Mouse (Mus musculus) ES-Bruce4 (cell line): ENCODE results near the gene Gpr150. TPM values are rescaled to one million over a fixed set of nuclear protein-coding genes. Genes with fewer than 3 reads are reported as not detected.

ENCODE experiments used
- H3K27ac ChIP-seq: 2 replicates; pipeline ENCODE4 v1.5.1; 2012; ENCODE audit warnings: low read length, inconsistent platforms; ENCODE audit not compliant: insufficient read depth
- H3K27me3 ChIP-seq: 2 replicates; pipeline ENCODE4 v1.6.1; 2012; ENCODE audit warnings: mild to moderate bottlenecking, low read length, inconsistent platforms; ENCODE audit not compliant: control insufficient read depth, poor library complexity, insufficient read depth, severe bottlenecking
- H3K36me3 ChIP-seq: 2 replicates; pipeline ENCODE4 v1.6.1; 2012; ENCODE audit warnings: inconsistent platforms, mild to moderate bottlenecking, low read length, moderate library complexity; ENCODE audit not compliant: control insufficient read depth, poor library complexity, insufficient read depth, severe bottlenecking
- H3K4me1 ChIP-seq: one replicate; pipeline ENCODE4 v1.8.1; 2011; ENCODE audit warnings: low read length; ENCODE audit not compliant: control insufficient read depth, insufficient read depth
- H3K4me3 ChIP-seq: 2 replicates; pipeline ENCODE4 v1.5.1; 2011; ENCODE audit warnings: low read depth, mild to moderate bottlenecking, low read length
- H3K9ac ChIP-seq: 2 replicates; pipeline ENCODE4 v1.6.1; 2012; ENCODE audit warnings: low read depth, mild to moderate bottlenecking, inconsistent platforms; ENCODE audit not compliant: poor library complexity, severe bottlenecking
- H3K9me3 ChIP-seq: replicated peaks from 2 replicates; pipeline ENCODE4 v1.6.1; 2012; ENCODE audit warnings: mild to moderate bottlenecking, low read length, inconsistent platforms; ENCODE audit not compliant: control insufficient read depth, poor library complexity, insufficient read depth, severe bottlenecking
- CTCF ChIP-seq: IDR thresholded peaks from one replicate; pipeline ENCODE4 v1.8.1; 2011; ENCODE audit warnings: low read depth, low read length
- EP300 ChIP-seq: IDR thresholded peaks from 2 replicates; pipeline ENCODE4 v1.6.1; 2011; ENCODE audit warnings: low read depth, low read length; ENCODE audit not compliant: insufficient read depth
- POLR2A ChIP-seq: IDR thresholded peaks from one replicate; pipeline ENCODE4 v1.8.1; 2011; ENCODE audit warnings: low read length; ENCODE audit not compliant: insufficient read depth
- polyA plus RNA-seq: library from polyadenylated mRNA; stranded (reverse); fragments of >200 nt; gene quantifications from 2 replicates; pipeline ENCODE4 v1.2.4, GENCODE M21; 2011; ENCODE audit warnings: low read depth; ENCODE audit not compliant: missing spikeins, insufficient read depth, insufficient read length

Gpr150 gene
- polyA plus RNA-seq, 1 experiment, result not detected

DNA sequence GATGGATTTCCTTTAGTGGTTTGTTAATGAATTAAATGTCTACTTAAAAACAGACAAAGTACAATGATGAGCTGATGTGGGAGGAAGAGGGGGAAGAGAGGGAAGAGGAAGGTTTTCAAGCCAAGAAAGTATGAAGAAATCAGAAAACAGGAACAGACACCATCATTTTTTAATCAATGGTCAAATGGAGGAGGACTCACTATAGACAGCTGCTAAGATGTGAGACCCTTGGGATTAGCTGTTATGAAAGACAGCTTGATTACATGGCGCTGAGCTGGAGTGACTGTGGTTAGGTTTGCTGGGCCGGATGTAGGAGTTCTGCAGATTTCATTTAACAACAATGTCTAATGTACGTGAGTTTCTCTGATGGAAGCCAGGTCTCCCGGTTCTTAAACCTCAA lies 6.8 kb upstream of the Gpr150 start:
- H3K27ac ChIP-seq, result no peak overlapping the region
- no peaks in the 10 kb centered on the region for H3K36me3 ChIP-seq
- no peaks in the 10 kb centered on the region for H3K4me1 ChIP-seq
- H3K9me3 ChIP-seq, result no peaks in the 10 kb centered on the region
- H3K9ac ChIP-seq, result no peak overlapping the region
- no peak for TF ChIP-seq POLR2A
- no peak for TF ChIP-seq EP300
- no peak for TF ChIP-seq CTCF
- H3K4me3 ChIP-seq, result no peak overlapping the region
- H3K27me3 ChIP-seq, result no peaks in the 10 kb centered on the region

DNA sequence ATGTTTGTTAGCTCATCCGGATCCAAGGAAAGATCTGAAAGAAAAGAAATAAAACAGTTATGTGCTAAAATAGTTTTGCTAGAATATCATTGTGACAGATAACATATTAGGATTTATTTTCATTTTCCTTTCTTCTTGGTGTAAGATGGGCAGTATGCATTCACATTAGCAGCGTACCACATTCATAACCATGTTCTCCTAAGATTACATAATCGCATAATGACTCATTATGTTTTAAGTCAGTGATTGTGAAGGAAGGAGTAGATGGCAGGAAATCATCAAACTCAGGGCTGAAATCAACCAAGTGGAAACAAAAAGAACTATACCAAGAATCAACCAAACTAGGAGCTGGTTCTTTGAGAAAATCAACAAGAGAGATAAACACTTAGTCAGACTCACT lies 5.8 kb upstream of the Gpr150 start:
- no peak for TF ChIP-seq CTCF
- no peak for TF ChIP-seq EP300
- no peak for TF ChIP-seq POLR2A
- H3K4me1 ChIP-seq, result no peaks in the 10 kb centered on the region
- H3K9ac ChIP-seq, result no peak overlapping the region
- H3K27me3 ChIP-seq, result no peaks in the 10 kb centered on the region
- H3K36me3 ChIP-seq, result no peaks in the 10 kb centered on the region
- no peak overlapping the region for H3K4me3 ChIP-seq
- H3K9me3 ChIP-seq, result no peaks in the 10 kb centered on the region
- H3K27ac ChIP-seq, result no peak overlapping the region

DNA sequence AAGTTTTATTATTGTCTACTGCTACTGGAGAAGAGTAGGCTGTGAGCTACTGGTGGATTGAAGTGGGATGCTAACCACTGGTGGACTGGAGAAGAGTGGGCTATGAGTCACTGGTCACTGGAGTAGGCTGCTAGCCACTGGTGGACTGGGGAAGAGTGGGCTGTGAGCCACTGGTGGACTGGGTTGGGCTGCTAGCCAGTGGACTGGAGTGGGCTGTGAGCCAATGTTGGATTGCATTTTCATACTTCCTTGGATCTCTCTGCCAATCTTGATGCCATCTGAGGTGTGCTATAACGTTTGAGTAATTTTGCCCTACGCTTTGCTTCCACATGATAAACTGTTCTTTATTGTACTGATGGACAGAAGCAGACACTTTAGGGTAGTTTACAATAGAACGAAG lies 5.3 kb upstream of the Gpr150 start:
- Histone ChIP-seq H3K4me1 (no peaks in the 10 kb centered on the region), H3K4me3 (no peak overlapping the region), H3K9ac (no peak overlapping the region), H3K36me3 (no peaks in the 10 kb centered on the region), H3K27me3 (no peaks in the 10 kb centered on the region), H3K27ac (no peak overlapping the region), H3K9me3 (no peaks in the 10 kb centered on the region)
- TF ChIP-seq EP300, result no peak

DNA sequence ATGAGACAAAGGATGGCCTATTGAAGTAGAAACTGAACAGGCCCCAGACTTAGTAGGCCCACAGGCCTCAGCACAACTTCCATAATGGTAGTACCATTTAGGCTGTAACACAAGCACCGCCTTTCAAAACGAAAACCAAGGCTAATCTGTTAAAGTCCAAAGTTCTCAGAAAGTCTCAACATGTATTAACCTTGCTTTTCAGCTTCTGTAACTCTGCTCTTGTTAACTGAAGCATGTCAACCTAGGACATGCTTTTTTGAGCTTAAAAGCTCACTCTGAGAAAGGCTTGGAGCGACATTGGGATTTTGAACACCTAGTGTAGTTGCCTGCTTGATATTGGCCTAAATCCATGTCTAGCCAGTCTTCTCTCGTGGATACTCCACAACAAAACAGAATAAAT lies 2.8 kb upstream of the Gpr150 start:
- TF ChIP-seq CTCF, result no peak
- no peak for TF ChIP-seq POLR2A
- TF ChIP-seq EP300, result no peak
- no peaks in the 10 kb centered on the region for H3K36me3 ChIP-seq
- H3K9me3 ChIP-seq, result no peaks in the 10 kb centered on the region
- H3K4me3 ChIP-seq, result no peak overlapping the region
- no peak overlapping the region for H3K27ac ChIP-seq
- H3K9ac ChIP-seq, result no peak overlapping the region
- H3K27me3 ChIP-seq, result peaks cover 4% of the 10 kb centered on the region; the same call in 1 of the 2 replicates
- no peaks in the 10 kb centered on the region for H3K4me1 ChIP-seq

DNA sequence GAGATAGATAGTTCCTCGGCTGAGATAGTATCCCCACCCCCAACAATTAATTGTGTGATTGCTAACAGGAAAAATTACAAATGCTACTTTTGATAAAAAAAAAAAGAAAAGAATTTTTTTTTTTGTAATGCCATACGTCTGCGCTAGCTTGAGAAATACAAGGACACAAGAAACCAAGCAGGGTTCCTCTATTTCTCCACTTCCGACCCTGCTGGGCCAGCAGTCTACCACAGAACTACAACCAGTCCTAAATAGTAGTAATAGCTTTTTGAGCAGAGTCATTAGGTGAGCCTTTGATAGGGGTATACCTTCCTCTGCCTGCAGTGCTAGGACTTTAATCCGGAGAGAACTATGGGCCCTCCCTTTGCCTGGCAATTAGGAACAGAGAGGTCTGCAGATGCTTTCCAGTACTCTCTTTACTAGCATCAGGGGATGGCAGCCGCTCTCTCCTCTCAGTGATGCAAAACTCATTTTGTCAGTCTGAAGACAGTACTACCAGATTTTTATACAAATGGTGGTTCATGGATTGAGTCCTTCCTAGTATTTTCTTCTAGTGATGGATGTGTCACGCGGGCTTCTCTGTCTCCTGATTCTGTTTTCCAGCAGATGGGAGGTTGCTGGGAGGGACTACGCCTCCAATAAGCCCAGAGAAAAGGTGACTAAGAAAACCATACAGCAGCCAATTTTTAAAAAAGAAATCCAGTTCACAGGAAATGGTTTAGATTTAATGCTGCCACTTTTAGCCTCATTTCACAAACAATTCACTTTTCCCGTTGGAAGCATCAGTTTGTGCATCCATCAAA lies 672 bp upstream of the Gpr150 start:
- Histone ChIP-seq H3K4me1 (no peaks in the 10 kb centered on the region), H3K4me3 (no peak overlapping the region), H3K9ac (no peak overlapping the region), H3K27me3 (peaks cover 4% of the 10 kb centered on the region; the same call in 1 of the 2 replicates), H3K9me3 (no peaks in the 10 kb centered on the region), H3K27ac (no peak overlapping the region), H3K36me3 (no peaks in the 10 kb centered on the region)
- TF ChIP-seq EP300 (no peak), CTCF (no peak), POLR2A (no peak)

DNA sequence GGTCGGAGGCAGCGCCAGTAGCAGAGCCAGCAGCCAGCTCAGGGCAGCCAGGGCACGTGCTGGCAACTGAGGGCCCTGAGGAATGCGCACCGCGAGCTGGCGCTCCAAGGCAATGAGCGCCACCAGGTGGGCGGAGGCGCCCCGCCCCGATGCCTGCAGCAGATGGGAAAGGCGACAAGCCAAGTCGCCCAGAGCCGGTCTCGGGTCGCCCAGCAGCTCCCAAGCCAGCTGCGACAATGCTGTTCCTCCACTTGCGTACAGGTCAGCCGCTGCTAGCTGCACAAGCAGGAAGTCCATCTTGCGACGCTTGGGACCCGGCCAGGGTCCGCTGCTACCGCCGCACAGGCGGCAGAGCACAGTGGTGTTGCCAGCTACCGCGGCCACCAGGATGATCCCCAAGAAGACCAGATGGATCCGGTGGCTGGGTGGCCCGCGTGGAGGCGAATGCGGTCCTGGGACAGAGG lies 503 bp downstream of the Gpr150 start:
- peaks cover 4% of the 10 kb centered on the region; the same call in 1 of the 2 replicates for H3K27me3 ChIP-seq
- H3K9ac ChIP-seq, result peak overlapping the region; percentile 19
- no peak overlapping the region for H3K27ac ChIP-seq
- no peaks in the 10 kb centered on the region for H3K9me3 ChIP-seq
- no peaks in the 10 kb centered on the region for H3K4me1 ChIP-seq
- no peak for TF ChIP-seq POLR2A
- no peak for TF ChIP-seq EP300
- peak; percentile 22 for TF ChIP-seq CTCF
- peak overlapping the region; percentile 55 for H3K4me3 ChIP-seq
- no peaks in the 10 kb centered on the region for H3K36me3 ChIP-seq
